In genomic region chr12:117516179-117516578, GRCm38 (mm10) we compare ENCODE assay signal across 8 mouse cellular contexts. TPM values are rescaled to one million over a fixed set of nuclear protein-coding genes. Genes with fewer than 3 reads are reported as not detected.
DNase-seq lines count a peak whose midpoint lies in the region; ATAC-seq lines count a peak whose summit lies in the region.

Gene Rapgef5, plus strand, starts transcription at chr12:117516479.

- H3K4me3 ChIP-seq in embryonic facial prominence, embryonic 12.5 days = no peak within 1 kb of the TSS
- no peak within 1 kb of the TSS for H3K4me3 ChIP-seq in embryonic facial prominence, embryonic 10.5 days
- H3K4me3 ChIP-seq in neural tube, embryonic 11.5 days (ENCODE audit: low read depth, low read length) = no peak within 1 kb of the TSS
- H3K4me3 ChIP-seq in hindbrain, embryonic 15.5 days = no peak within 1 kb of the TSS

- H3K36me3 ChIP-seq in embryonic facial prominence, embryonic 12.5 days = no peaks in the 10 kb centered on the region
- H3K36me3 ChIP-seq in embryonic facial prominence, embryonic 10.5 days (replicated peaks) = no peaks in the 10 kb centered on the region
- no peaks in the 10 kb centered on the region for H3K36me3 ChIP-seq in neural tube, embryonic 11.5 days (ENCODE audit: control insufficient read depth, insufficient read depth, low read length)
- H3K36me3 ChIP-seq in hindbrain, embryonic 15.5 days = no peaks in the 10 kb centered on the region

- 97% methylated on average over 2 of the region's 2 CpGs for WGBS in embryonic facial prominence, embryonic 12.5 days
- 95% methylated on average over 2 of the region's 2 CpGs for WGBS in embryonic facial prominence, embryonic 10.5 days
- whole genome bisulfite sequencing in neural tube, embryonic 11.5 days = 90% methylated on average over 2 of the region's 2 CpGs
- WGBS in hindbrain, embryonic 15.5 days = 95% methylated on average over 2 of the region's 2 CpGs

- no peak for DNase-seq in embryonic facial prominence, embryonic 10.5 days (ENCODE audit: low spot score)
- no peak for DNase-seq in neural tube, embryonic 11.5 days (ENCODE audit: low spot score)
- no peak for DNase-seq in neural tube, embryonic 10.5 days (ENCODE audit: extremely low spot score, low spot score)
- DNase-seq in kidney, postnatal 14 days = no peak

- no peak within 1 kb of the TSS for H3K9ac ChIP-seq in embryonic facial prominence, embryonic 12.5 days
- H3K9ac ChIP-seq in neural tube, embryonic 11.5 days (ENCODE audit: low read length) = no peak within 1 kb of the TSS
- no peak within 1 kb of the TSS for H3K9ac ChIP-seq in hindbrain, embryonic 15.5 days

- no peak within 1 kb of the TSS for H3K4me2 ChIP-seq in embryonic facial prominence, embryonic 12.5 days (replicated peaks)
- no peak within 1 kb of the TSS for H3K4me2 ChIP-seq in neural tube, embryonic 11.5 days (ENCODE audit: low read depth)
- no peak within 1 kb of the TSS for H3K4me2 ChIP-seq in hindbrain, embryonic 15.5 days

- H3K27me3 ChIP-seq in embryonic facial prominence, embryonic 12.5 days = peaks cover 6% of the 10 kb centered on the region; the same call in 1 of the 2 replicates
- H3K27me3 ChIP-seq in embryonic facial prominence, embryonic 10.5 days (replicated peaks; ENCODE audit: low read depth, poor library complexity, severe bottlenecking) = peaks cover 5% of the 10 kb centered on the region
- H3K27me3 ChIP-seq in neural tube, embryonic 11.5 days (ENCODE audit: control insufficient read depth, insufficient read depth, low read length) = no peaks in the 10 kb centered on the region
- no peaks in the 10 kb centered on the region for H3K27me3 ChIP-seq in hindbrain, embryonic 15.5 days

- H3K4me1 ChIP-seq in embryonic facial prominence, embryonic 12.5 days = 0 out of 2 replicates have a peak, but pooled peaks cover 3% of the 10 kb centered on the region
- no peaks in the 10 kb centered on the region for H3K4me1 ChIP-seq in embryonic facial prominence, embryonic 10.5 days
- H3K4me1 ChIP-seq in neural tube, embryonic 11.5 days (ENCODE audit: control insufficient read depth, insufficient read depth, low read length) = no peaks in the 10 kb centered on the region
- peaks cover 5% of the 10 kb centered on the region for H3K4me1 ChIP-seq in hindbrain, embryonic 15.5 days (replicated peaks)

- no peak for ATAC-seq in embryonic facial prominence, embryonic 12.5 days (ENCODE audit: insufficient number of reproducible peaks, insufficient read depth, low FRiP score, low TSS enrichment)
- no peak for ATAC-seq in neural tube, embryonic 11.5 days (ENCODE audit: insufficient read depth, low FRiP score, low TSS enrichment)
- no peak for ATAC-seq in hindbrain, embryonic 15.5 days (ENCODE audit: low FRiP score, low read depth)
- ATAC-seq in neutrophil, adult 5-6 weeks (ENCODE audit: extremely low read depth, insufficient number of reproducible peaks, low FRiP score, poor library complexity, severe bottlenecking) = no peak
- ATAC-seq in megakaryocyte progenitor cell, adult 5-6 weeks (replicated peaks; ENCODE audit: poor library complexity) = no peak

- no peak within 1 kb of the TSS for H3K27ac ChIP-seq in embryonic facial prominence, embryonic 12.5 days
- no peak within 1 kb of the TSS for H3K27ac ChIP-seq in embryonic facial prominence, embryonic 10.5 days (replicated peaks)
- no peak within 1 kb of the TSS for H3K27ac ChIP-seq in neural tube, embryonic 11.5 days (ENCODE audit: low read depth, low read length)
- no peak within 1 kb of the TSS for H3K27ac ChIP-seq in hindbrain, embryonic 15.5 days (replicated peaks)

- no peaks in the 10 kb centered on the region for H3K9me3 ChIP-seq in embryonic facial prominence, embryonic 12.5 days
- H3K9me3 ChIP-seq in embryonic facial prominence, embryonic 10.5 days = no peaks in the 10 kb centered on the region
- no peaks in the 10 kb centered on the region for H3K9me3 ChIP-seq in neural tube, embryonic 11.5 days (ENCODE audit: control insufficient read depth, low read length)
- H3K9me3 ChIP-seq in hindbrain, embryonic 15.5 days = no peaks in the 10 kb centered on the region

RNA-seq across cellular contexts. Expression of gene Rapgef5, which starts in this region (rescaled TPM):
- 11.1 and 12.8 TPM in 2 replicates for polyA plus RNA-seq in embryonic facial prominence, embryonic 12.5 days (2016; fragmentation: Nextera tagmentation; extraction: Ambion mirVana)
- 6.6 and 7.1 TPM in 2 replicates for polyA plus RNA-seq in embryonic facial prominence, embryonic 10.5 days (2016; fragmentation: Nextera tagmentation; extraction: Ambion mirVana)
- 16.6 and 16.9 TPM in 2 replicates for polyA plus RNA-seq in neural tube, embryonic 11.5 days (2014; fragmentation: Nextera tagmentation; extraction: Ambion mirVana)
- 34.9 and 36.7 TPM in 2 replicates for polyA plus RNA-seq in hindbrain, embryonic 15.5 days (2015; fragmentation: Nextera tagmentation; extraction: Ambion mirVana)
- 8.1 and 13.7 TPM in 2 replicates for total RNA-seq in neutrophil, adult 5-6 weeks (2017)
- total RNA-seq in megakaryocyte progenitor cell, adult 5-6 weeks (2015) = 3.0 and 4.9 TPM in 2 replicates
- total RNA-seq in megakaryocyte progenitor cell, adult 5-6 weeks (2017) = 3.6 and 5.9 TPM in 2 replicates
